ENCODE assay signal across 10 mouse cellular contexts in the genomic region with DNA sequence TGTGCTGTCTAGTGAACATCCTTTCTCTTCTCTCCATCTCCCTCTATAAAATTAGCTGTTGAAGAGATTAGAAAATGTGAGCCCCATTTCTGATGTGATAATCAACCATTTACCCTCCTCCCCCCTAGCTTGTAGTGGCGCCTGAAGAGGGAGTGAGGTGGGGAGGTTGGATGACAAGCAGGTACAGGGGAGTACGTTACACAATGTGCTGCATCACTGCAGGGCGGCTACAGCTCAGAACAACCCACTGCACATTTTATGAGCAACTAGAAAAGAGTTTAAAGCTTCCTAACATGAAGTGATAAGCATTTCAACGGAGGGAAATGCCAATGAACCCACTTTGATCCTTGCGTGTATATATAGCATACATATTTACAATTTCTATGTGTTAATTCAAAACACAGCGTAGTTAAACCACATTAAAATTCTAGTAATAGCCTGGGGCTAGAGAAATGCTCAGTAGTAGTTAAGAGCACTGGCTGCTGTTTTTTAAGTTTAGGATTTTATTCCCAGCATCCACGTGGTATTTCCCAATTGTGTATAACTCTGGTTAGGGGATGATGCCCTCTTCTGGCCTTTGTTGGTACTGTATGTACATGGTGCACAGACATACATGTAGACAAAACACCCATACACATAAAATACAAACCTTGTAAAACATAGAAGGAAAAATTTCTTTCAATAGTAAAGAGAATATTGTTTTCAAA. TPM values are rescaled to one million over a fixed set of nuclear protein-coding genes. Genes with fewer than 3 reads are reported as not detected.
DNase-seq lines count a peak whose midpoint lies in the region; ATAC-seq and TF ChIP-seq lines count a peak whose summit lies in the region.
"Had no signal": no experiment of that assay in that cellular context is flagged by ENCODE, and none has a peak within 500 bp of the region (broad histone marks: within the 10 kb centered on the region; RNA-seq: fewer than 3 reads in every experiment).

No protein-coding gene starts in this region.

- no peaks in the 10 kb centered on the region for H3K9me3 ChIP-seq in heart, postnatal 0 days (replicated peaks; ENCODE audit: control insufficient read depth, low read length)
- H3K9me3 ChIP-seq in heart, embryonic 10.5 days: no peaks in the 10 kb centered on the region
- H3K9me3 ChIP-seq in midbrain, embryonic 16.5 days (replicated peaks; ENCODE audit: control insufficient read depth, low read length, poor library complexity, severe bottlenecking): no peaks in the 10 kb centered on the region
- H3K9me3 ChIP-seq: liver, embryonic 13.5 days had no signal

- ATAC-seq in heart, postnatal 0 days (ENCODE audit: insufficient read depth, low read depth): no peak
- peak; percentile 68 for ATAC-seq in granulocyte monocyte progenitor cell, adult 5-6 weeks (replicated peaks; ENCODE audit: poor library complexity, severe bottlenecking)
- peak; percentile 88 for ATAC-seq in midbrain, embryonic 16.5 days

- peak; percentile 78 for TF ChIP-seq CTCF in heart, postnatal 0 days (IDR thresholded peaks at IDR 0.05; ENCODE audit: low read depth)

- no peak for TF ChIP-seq EP300 in heart, postnatal 0 days (IDR thresholded peaks at IDR 0.05; ENCODE audit: low read depth)

- no peaks in the 10 kb centered on the region for H3K4me1 ChIP-seq in heart, postnatal 0 days (ENCODE audit: control insufficient read depth, insufficient read depth)
- no peaks in the 10 kb centered on the region for H3K4me1 ChIP-seq in heart, embryonic 10.5 days
- no peaks in the 10 kb centered on the region for H3K4me1 ChIP-seq in midbrain, embryonic 16.5 days (ENCODE audit: control insufficient read depth, insufficient read depth, low read length)
- H3K4me1 ChIP-seq: liver, embryonic 13.5 days had no signal

- H3K4me2 ChIP-seq in heart, postnatal 0 days (ENCODE audit: low read depth, low read length): no peak overlapping the region
- no peak overlapping the region for H3K4me2 ChIP-seq in midbrain, embryonic 16.5 days (ENCODE audit: low read length)
- H3K4me2 ChIP-seq: liver, embryonic 13.5 days had no signal

- no peak for DNase-seq in heart, postnatal 0 days (ENCODE audit: low spot score)
- no peak for DNase-seq in heart, embryonic 10.5 days (ENCODE audit: low spot score)
- peak; percentile 81 for DNase-seq in ES-CJ7 (ENCODE audit: low read depth, low spot score)
- DNase-seq in c-Kit-positive CD71-positive TER-119-negative erythroid progenitor cells, embryonic 14.5 days (ENCODE audit: low read depth): peak; percentile 20
- peak; percentile 80 for DNase-seq in layer of hippocampus, postnatal 10 days (ENCODE audit: low spot score in 2 of 2)
- peak; percentile 11 for DNase-seq in yolk sac, embryonic 10.5 days (ENCODE audit: low spot score)
- DNase-seq: liver, embryonic 13.5 days had no signal

- no peak overlapping the region for H3K27ac ChIP-seq in heart, postnatal 0 days (ENCODE audit: low read depth)
- H3K27ac ChIP-seq in heart, embryonic 10.5 days: no peak overlapping the region
- H3K27ac ChIP-seq in midbrain, embryonic 16.5 days (ENCODE audit: low read length): no peak overlapping the region
- H3K27ac ChIP-seq: liver, embryonic 13.5 days had no signal

- no peaks in the 10 kb centered on the region for H3K27me3 ChIP-seq in heart, postnatal 0 days (ENCODE audit: control insufficient read depth, insufficient read depth, low read length)
- H3K27me3 ChIP-seq in heart, embryonic 10.5 days (ENCODE audit: insufficient read depth, poor library complexity, severe bottlenecking): no peaks in the 10 kb centered on the region
- no peaks in the 10 kb centered on the region for H3K27me3 ChIP-seq in midbrain, embryonic 16.5 days (ENCODE audit: control insufficient read depth, insufficient read depth, low read depth, low read length)
- H3K27me3 ChIP-seq: liver, embryonic 13.5 days had no signal

- H3K4me3 ChIP-seq in heart, postnatal 0 days (ENCODE audit: low read depth, low read length): no peak overlapping the region
- H3K4me3 ChIP-seq in heart, embryonic 10.5 days: no peak overlapping the region
- H3K4me3 ChIP-seq in midbrain, embryonic 16.5 days (ENCODE audit: low read depth, low read length): no peak overlapping the region
- H3K4me3 ChIP-seq: liver, embryonic 13.5 days had no signal

- H3K9ac ChIP-seq in heart, postnatal 0 days (replicated peaks; ENCODE audit: low read depth, low read length): no peak overlapping the region
- H3K9ac ChIP-seq in midbrain, embryonic 16.5 days (ENCODE audit: low read depth, low read length): no peak overlapping the region
- H3K9ac ChIP-seq: liver, embryonic 13.5 days had no signal

- H3K36me3 ChIP-seq in heart, postnatal 0 days (replicated peaks; ENCODE audit: control insufficient read depth, insufficient read depth, low read length): no peaks in the 10 kb centered on the region
- no peaks in the 10 kb centered on the region for H3K36me3 ChIP-seq in heart, embryonic 10.5 days
- no peaks in the 10 kb centered on the region for H3K36me3 ChIP-seq in midbrain, embryonic 16.5 days (ENCODE audit: control insufficient read depth, insufficient read depth, low read length)
- H3K36me3 ChIP-seq: liver, embryonic 13.5 days had no signal

- WGBS in heart, postnatal 0 days: 70% methylated on average over 7 of the region's 7 CpGs
- WGBS in heart, embryonic 10.5 days: 70% methylated on average over 7 of the region's 7 CpGs
- WGBS in midbrain, embryonic 16.5 days: 61% methylated on average over 7 of the region's 7 CpGs

RNA-seq across cellular contexts. Expression of gene 1500015O10Rik, which starts 7.6 kb away (rescaled TPM):
- total RNA-seq in heart, postnatal 0 days (2014; rRNA removed; ENCODE audit: low replicate concordance): 6.4 and 15.2 TPM in 2 replicates
- 14.3 and 15.3 TPM in 2 replicates for polyA plus RNA-seq in heart, postnatal 0 days (2015; fragmentation: Nextera tagmentation; extraction: Ambion mirVana)
- 0.44 and 1.6 TPM in 2 replicates for polyA plus RNA-seq in heart, embryonic 10.5 days (2016; fragmentation: Nextera tagmentation; extraction: Ambion mirVana)
- not detected in 2 replicates for total RNA-seq in granulocyte monocyte progenitor cell, adult 5-6 weeks (2014; fragmentation: Nextera tagmentation)
- total RNA-seq in granulocyte monocyte progenitor cell, adult 5-6 weeks (2017): not detected in 2 replicates
- total RNA-seq in layer of hippocampus, postnatal 10 days (2021): 10 to 100 TPM in 1 of 2 experiments, 1 to 10 TPM in 1; 3.3 to 16.2 TPM
- 18.9 and 19.0 TPM in 2 replicates for polyA plus RNA-seq in midbrain, embryonic 16.5 days (2015; fragmentation: Nextera tagmentation; extraction: Ambion mirVana)
- total RNA-seq: common myeloid progenitor, adult 5-6 weeks had no signal

Comparison
In these comparisons a context has a peak if more than half of its experiments do, and no peak if none do; other contexts are left out.
1. DNase-seq: peak in ES-CJ7 (single experiment), c-Kit-positive CD71-positive TER-119-negative erythroid progenitor cells, embryonic 14.5 days (single experiment), layer of hippocampus, postnatal 10 days (2 of 2) and yolk sac, embryonic 10.5 days (single experiment); none in heart, postnatal 0 days (single experiment) and heart, embryonic 10.5 days (single experiment).